Mouse (Mus musculus) regulatory T cell (primary cell): Measurements from ENCODE around the gene Akap13.
"Not testable (repeated sequence)": the region's sequence is repeated elsewhere in the genome, so short reads cannot be mapped to it uniquely, and the experiment has no call there.

ENCODE experiments used
- in situ Hi-C: fragments of 300-600 bp; cut with MboI, MseI; formaldehyde crosslinking; loops from one replicate; pipeline ENCODE4 v1.15.1; 2025; ENCODE audit warnings: high pct_unique_total_duplicates

Gene Akap13

GRCm38 (mm10) chr7:75782723-75783011 is 327.3 kb downstream of the Akap13 start:
- in situ Hi-C loops = no loop called here

- in situ Hi-C loops = no loop called here
Measured at GRCm38 (mm10) chr7:75785388-75786328, 330.3 kb downstream of the Akap13 start.

GRCm38 (mm10) chr7:75786812-75787211 is 331.5 kb downstream of the Akap13 start:
- in situ Hi-C loops = no loop called here

- in situ Hi-C loops = no loop called here
Measured at GRCm38 (mm10) chr7:75787371-75787770, 332.0 kb downstream of the Akap13 start.

- in situ Hi-C loops = not testable (repeated sequence)
Measured at GRCm38 (mm10) chr7:75788069-75788800, 332.9 kb downstream of the Akap13 start.

GRCm38 (mm10) chr7:75788801-75789135 is 333.4 kb downstream of the Akap13 start:
- in situ Hi-C loops = not testable (repeated sequence)

GRCm38 (mm10) chr7:75789746-75790145 is 334.4 kb downstream of the Akap13 start:
- in situ Hi-C loops = loop anchor here (5.0 to 10.0 kb wide), 2 partner anchors 43 to 1265 kb away; no protein-coding TSS in a partner anchor

- in situ Hi-C loops = loop anchor here (5.0 to 10.0 kb wide), 2 partner anchors 41 to 1266 kb away; no protein-coding TSS in a partner anchor
Measured at GRCm38 (mm10) chr7:75791092-75791837, 335.9 kb downstream of the Akap13 start.

- in situ Hi-C loops = loop anchor here (5.0 to 10.0 kb wide), 2 partner anchors 39 to 1268 kb away; no protein-coding TSS in a partner anchor
Measured at GRCm38 (mm10) chr7:75793091-75793490, 337.8 kb downstream of the Akap13 start.

- in situ Hi-C loops = loop anchor here (5.0 to 10.0 kb wide), 2 partner anchors 39 to 1269 kb away; no protein-coding TSS in a partner anchor
Measured at GRCm38 (mm10) chr7:75793654-75794335, 338.5 kb downstream of the Akap13 start.

- in situ Hi-C loops = loop anchor here (10.0 kb wide), 1 partner anchor 1270 kb away; no protein-coding TSS in a partner anchor
Measured at GRCm38 (mm10) chr7:75795106-75795505, 339.8 kb downstream of the Akap13 start.

GRCm38 (mm10) chr7:75796474-75796873 is 341.1 kb downstream of the Akap13 start:
- in situ Hi-C loops = loop anchor here (10.0 kb wide), 1 partner anchor 1272 kb away; no protein-coding TSS in a partner anchor

- in situ Hi-C loops = no loop called here
Measured at GRCm38 (mm10) chr7:75800530-75800929, 345.2 kb downstream of the Akap13 start.

GRCm38 (mm10) chr7:75801022-75801421 is 345.7 kb downstream of the Akap13 start:
- in situ Hi-C loops = no loop called here

- in situ Hi-C loops = no loop called here
Measured at GRCm38 (mm10) chr7:75801621-75802358, 346.5 kb downstream of the Akap13 start.

- in situ Hi-C loops = no loop called here
Measured at GRCm38 (mm10) chr7:75802887-75803286, 347.6 kb downstream of the Akap13 start.
